Mouse (Mus musculus): ENCODE results near the gene Kcnma1. TPM values are rescaled to one million over a fixed set of nuclear protein-coding genes. Genes with fewer than 3 reads are reported as not detected.

The Kcnma1 gene
- polyA plus RNA-seq, 1 experiment from 2014 or later = 0.31 TPM

DNA sequence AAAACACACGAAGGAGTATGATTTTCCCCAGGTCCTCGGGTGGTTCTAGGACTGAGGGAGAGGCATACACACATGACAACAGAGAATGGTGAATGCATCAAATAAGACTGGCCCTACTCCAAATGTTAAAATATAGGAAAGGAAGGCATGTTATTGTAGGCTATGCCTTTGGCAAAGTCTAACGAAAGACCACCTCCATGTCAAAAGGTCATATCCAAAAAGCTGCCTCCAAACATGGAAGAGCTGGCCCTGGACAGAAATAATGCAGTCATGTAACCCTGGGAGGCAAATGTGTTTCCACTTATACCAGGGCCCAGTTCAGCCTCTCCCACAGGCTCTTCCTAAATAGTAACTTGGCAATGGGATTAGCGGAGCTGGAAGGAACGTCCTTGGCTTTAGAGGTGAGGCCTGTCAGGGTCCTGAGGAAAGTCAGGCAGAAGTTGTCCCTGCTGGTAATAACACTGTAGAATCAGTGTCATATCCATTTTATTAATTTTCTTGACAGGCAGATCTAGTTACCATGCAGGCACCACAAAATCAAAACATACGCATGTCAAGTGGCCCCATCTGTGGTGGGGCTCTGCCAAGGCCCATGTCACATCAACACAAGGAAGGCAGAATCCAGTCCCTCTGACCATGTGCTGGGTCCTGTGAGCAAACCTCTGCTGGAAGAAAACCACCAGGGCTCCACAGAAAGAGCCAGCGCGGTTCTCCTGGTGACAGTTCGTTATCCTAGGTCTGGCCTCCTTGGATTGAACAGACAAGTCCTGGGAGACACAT, 521.5 kb downstream of the Kcnma1 start:
- Histone ChIP-seq H3K9ac (ENCODE audit: low read length) (no peak overlapping the region), H3K4me2 (ENCODE audit: low read length) (no peak overlapping the region), H3K9me3 (ENCODE audit: control insufficient read depth, low read length) (no peaks in the 10 kb centered on the region), H3K27me3 (ENCODE audit: control insufficient read depth, insufficient read depth, low read length) (no peaks in the 10 kb centered on the region), H3K27ac (replicated peaks in 1 of 2; ENCODE audit: control insufficient read depth in 1 of 2, insufficient read depth in 1 of 2, low read depth in 2 of 2, low read length in 2 of 2) (no peak overlapping the region), H3K36me3 (ENCODE audit: control insufficient read depth, insufficient read depth, low read length) (no peaks in the 10 kb centered on the region), H3K4me1 (ENCODE audit: control insufficient read depth in 2 of 2, insufficient read depth in 2 of 2, low read length in 2 of 2) (no peaks in the 10 kb centered on the region; a peak in 1 of 4 replicates), H3K4me3 (ENCODE audit: control insufficient read depth in 1 of 2, insufficient read depth in 1 of 2, low read depth in 1 of 2, low read length in 2 of 2) (no peak overlapping the region)
- ATAC-seq (ENCODE audit: insufficient number of reproducible peaks, insufficient read depth, low FRiP score, low read depth) = no peak
- 77% methylated on average over 9 of the region's 9 CpGs for whole genome bisulfite sequencing

DNA sequence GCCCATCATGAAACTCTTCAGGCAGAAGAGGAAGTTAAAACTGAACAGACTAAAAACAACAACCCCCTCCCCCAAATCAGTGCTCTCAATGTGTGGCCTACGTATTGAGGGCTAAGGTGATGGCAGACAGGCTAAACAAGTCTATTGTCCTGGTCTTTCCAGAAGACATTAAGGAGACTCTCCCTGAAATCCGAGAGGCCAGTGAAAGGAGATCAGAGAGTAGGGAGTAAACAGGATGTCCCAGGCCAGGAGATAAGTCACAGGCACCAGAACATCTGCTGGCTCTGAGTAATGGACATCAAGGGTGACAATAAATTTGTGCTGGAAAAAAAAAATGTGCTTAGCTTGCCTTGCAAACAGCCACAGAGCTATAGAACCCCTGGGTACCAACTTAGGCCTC, 522.9 kb downstream of the Kcnma1 start:
- H3K4me3 ChIP-seq (ENCODE audit: control insufficient read depth in 1 of 2, insufficient read depth in 1 of 2, low read depth in 1 of 2, low read length in 2 of 2) = no peak overlapping the region
- WGBS = 38% methylated on average over 2 of the region's 2 CpGs

DNA sequence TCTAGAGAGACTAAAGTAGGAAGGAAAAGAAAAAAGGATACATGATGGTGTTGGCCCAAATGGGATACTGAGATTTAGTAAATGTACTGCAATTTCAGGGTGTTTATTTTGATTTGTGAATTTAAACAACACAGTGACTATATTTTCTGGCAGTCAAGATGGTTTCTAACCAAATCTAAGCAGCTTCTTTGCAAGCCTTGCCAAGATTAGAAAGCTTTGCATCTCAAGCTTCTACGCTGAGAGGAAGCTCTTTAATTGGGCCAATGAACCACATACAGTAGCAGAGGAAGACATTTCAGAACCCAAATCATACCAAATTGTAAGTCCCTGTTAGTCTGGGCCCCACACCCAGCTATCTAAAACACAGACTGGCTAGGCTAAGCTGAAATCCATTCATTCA, 527.6 kb downstream of the Kcnma1 start:
- ATAC-seq (ENCODE audit: insufficient number of reproducible peaks, insufficient read depth, low FRiP score, low read depth) = no peak
- H3K27ac ChIP-seq (replicated peaks in 1 of 2; ENCODE audit: control insufficient read depth in 1 of 2, insufficient read depth in 1 of 2, low read depth in 2 of 2, low read length in 2 of 2) = no peak overlapping the region
- no peak overlapping the region for H3K4me3 ChIP-seq (ENCODE audit: control insufficient read depth in 1 of 2, insufficient read depth in 1 of 2, low read depth in 1 of 2, low read length in 2 of 2)
- no peaks in the 10 kb centered on the region for H3K9me3 ChIP-seq (ENCODE audit: control insufficient read depth, low read length)
- H3K27me3 ChIP-seq (ENCODE audit: control insufficient read depth, insufficient read depth, low read length) = no peaks in the 10 kb centered on the region
- H3K4me1 ChIP-seq (ENCODE audit: control insufficient read depth in 2 of 2, insufficient read depth in 2 of 2, low read length in 2 of 2) = no peaks in the 10 kb centered on the region
- H3K9ac ChIP-seq (ENCODE audit: low read length) = no peak overlapping the region
- WGBS = 93% methylated on average over 1 of the region's 1 CpGs
- no peaks in the 10 kb centered on the region for H3K36me3 ChIP-seq (ENCODE audit: control insufficient read depth, insufficient read depth, low read length)
- H3K4me2 ChIP-seq (ENCODE audit: low read length) = no peak overlapping the region

More for the DNA sequence above, 522.9 kb downstream of the Kcnma1 start:
- H3K4me1 ChIP-seq (ENCODE audit: control insufficient read depth in 2 of 2, insufficient read depth in 2 of 2, low read length in 2 of 2) = no peaks in the 10 kb centered on the region; a peak in 1 of 4 replicates
- no peak for ATAC-seq (ENCODE audit: insufficient number of reproducible peaks, insufficient read depth, low FRiP score, low read depth)
- H3K9ac ChIP-seq (ENCODE audit: low read length) = no peak overlapping the region
- no peaks in the 10 kb centered on the region for H3K9me3 ChIP-seq (ENCODE audit: control insufficient read depth, low read length)
- H3K36me3 ChIP-seq (ENCODE audit: control insufficient read depth, insufficient read depth, low read length) = no peaks in the 10 kb centered on the region
- no peak overlapping the region for H3K27ac ChIP-seq (replicated peaks in 1 of 2; ENCODE audit: control insufficient read depth in 1 of 2, insufficient read depth in 1 of 2, low read depth in 2 of 2, low read length in 2 of 2)
- H3K27me3 ChIP-seq (ENCODE audit: control insufficient read depth, insufficient read depth, low read length) = no peaks in the 10 kb centered on the region
- H3K4me2 ChIP-seq (ENCODE audit: low read length) = no peak overlapping the region

DNA sequence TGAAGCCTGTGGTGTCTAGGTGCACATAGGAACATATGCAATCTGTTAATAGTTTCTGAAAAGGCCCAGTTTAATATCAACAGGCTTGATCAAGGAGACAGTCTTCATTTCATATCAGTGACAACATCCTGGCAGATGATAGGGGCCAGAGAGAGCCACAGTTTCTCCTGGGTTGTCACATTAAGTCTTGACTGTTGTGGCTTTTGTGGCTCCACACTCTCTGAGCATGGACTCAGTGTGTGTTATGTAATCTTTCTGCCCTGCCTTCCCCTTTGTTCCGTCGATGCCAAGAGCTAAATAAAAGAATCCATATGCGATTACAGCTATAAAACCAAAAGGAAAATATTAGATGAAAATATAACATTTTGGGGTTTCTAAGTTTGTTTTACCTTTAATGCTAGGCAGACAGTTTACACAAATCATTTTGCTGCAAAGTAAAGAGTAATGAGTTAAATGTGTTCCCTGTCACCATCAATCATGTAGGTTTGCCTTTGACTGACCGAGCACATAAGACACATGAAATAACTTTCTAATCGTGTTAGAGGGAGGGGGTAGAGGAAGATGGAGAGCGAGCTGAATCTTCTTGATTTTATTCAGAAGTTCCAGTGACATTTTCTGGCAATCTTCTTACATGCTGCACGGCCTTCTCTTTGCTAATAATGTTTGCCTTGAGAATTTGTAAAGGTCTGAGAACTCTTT, 528.3 kb downstream of the Kcnma1 start:
- H3K27ac ChIP-seq (replicated peaks in 1 of 2; ENCODE audit: control insufficient read depth in 1 of 2, insufficient read depth in 1 of 2, low read depth in 2 of 2, low read length in 2 of 2) = no peak overlapping the region
- 77% methylated on average over 7 of the region's 7 CpGs for WGBS
- H3K4me3 ChIP-seq (ENCODE audit: control insufficient read depth in 1 of 2, insufficient read depth in 1 of 2, low read depth in 1 of 2, low read length in 2 of 2) = no peak overlapping the region
- H3K27me3 ChIP-seq (ENCODE audit: control insufficient read depth, insufficient read depth, low read length) = no peaks in the 10 kb centered on the region
- no peaks in the 10 kb centered on the region for H3K4me1 ChIP-seq (ENCODE audit: control insufficient read depth in 2 of 2, insufficient read depth in 2 of 2, low read length in 2 of 2)
- H3K4me2 ChIP-seq (ENCODE audit: low read length) = no peak overlapping the region
- no peaks in the 10 kb centered on the region for H3K9me3 ChIP-seq (ENCODE audit: control insufficient read depth, low read length)
- no peaks in the 10 kb centered on the region for H3K36me3 ChIP-seq (ENCODE audit: control insufficient read depth, insufficient read depth, low read length)
- no peak for ATAC-seq (ENCODE audit: insufficient number of reproducible peaks, insufficient read depth, low FRiP score, low read depth)
- no peak overlapping the region for H3K9ac ChIP-seq (ENCODE audit: low read length)

DNA sequence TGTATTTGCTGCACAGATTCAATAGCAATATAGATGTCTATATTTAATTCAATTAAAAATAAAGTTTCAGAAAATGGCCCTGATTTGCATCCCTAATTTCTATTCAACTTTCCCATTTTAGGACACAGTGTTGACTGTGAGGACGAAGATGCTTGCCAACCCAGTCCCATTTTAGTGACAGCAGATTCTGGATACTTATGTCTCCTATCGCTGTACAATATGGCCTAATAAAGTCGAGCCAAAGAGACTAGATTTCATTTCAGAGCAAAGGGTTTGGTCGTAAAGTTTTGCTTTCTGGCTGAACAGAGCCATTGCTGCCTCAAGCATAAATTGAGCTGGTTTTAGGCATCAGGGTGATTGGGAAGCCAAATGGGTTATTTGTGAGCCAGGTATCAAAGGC, 539.2 kb downstream of the Kcnma1 start:
- no peaks in the 10 kb centered on the region for H3K9me3 ChIP-seq (ENCODE audit: control insufficient read depth, low read length)
- H3K4me2 ChIP-seq (ENCODE audit: low read length) = no peak overlapping the region
- 79% methylated on average over 4 of the region's 4 CpGs for WGBS
- no peaks in the 10 kb centered on the region for H3K27me3 ChIP-seq (ENCODE audit: control insufficient read depth, insufficient read depth, low read length)
- no peak overlapping the region for H3K9ac ChIP-seq (ENCODE audit: low read length)
- ATAC-seq (ENCODE audit: insufficient number of reproducible peaks, insufficient read depth, low FRiP score, low read depth) = no peak
- no peaks in the 10 kb centered on the region for H3K4me1 ChIP-seq (ENCODE audit: control insufficient read depth in 2 of 2, insufficient read depth in 2 of 2, low read length in 2 of 2)
- no peak overlapping the region for H3K4me3 ChIP-seq (ENCODE audit: control insufficient read depth in 1 of 2, insufficient read depth in 1 of 2, low read depth in 1 of 2, low read length in 2 of 2)
- no peaks in the 10 kb centered on the region for H3K36me3 ChIP-seq (ENCODE audit: control insufficient read depth, insufficient read depth, low read length)
- H3K27ac ChIP-seq (replicated peaks in 1 of 2; ENCODE audit: control insufficient read depth in 1 of 2, insufficient read depth in 1 of 2, low read depth in 2 of 2, low read length in 2 of 2) = no peak overlapping the region

DNA sequence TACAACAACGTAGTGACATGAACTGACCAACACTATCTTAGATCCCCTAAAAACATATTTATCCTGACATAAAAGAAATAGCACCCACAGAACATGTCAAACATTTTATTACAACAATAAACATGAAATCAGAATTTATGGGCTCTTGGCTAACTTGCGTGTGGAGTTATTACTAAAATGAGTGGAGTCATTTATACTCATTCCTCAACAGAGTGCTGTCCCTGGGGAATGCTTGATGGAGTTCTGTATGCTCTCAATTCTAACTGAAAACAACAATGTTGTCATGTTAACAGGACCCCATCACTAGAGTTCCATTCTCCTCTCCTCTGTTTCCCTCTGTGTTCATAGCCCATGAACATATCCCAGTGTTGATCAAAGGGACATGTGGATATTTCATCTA, 544.2 kb downstream of the Kcnma1 start:
- Histone ChIP-seq H3K9me3 (ENCODE audit: control insufficient read depth, low read length) (no peaks in the 10 kb centered on the region), H3K9ac (ENCODE audit: low read length) (no peak overlapping the region), H3K4me1 (ENCODE audit: control insufficient read depth in 2 of 2, insufficient read depth in 2 of 2, low read length in 2 of 2) (no peaks in the 10 kb centered on the region), H3K27me3 (ENCODE audit: control insufficient read depth, insufficient read depth, low read length) (no peaks in the 10 kb centered on the region), H3K4me2 (ENCODE audit: low read length) (no peak overlapping the region), H3K36me3 (ENCODE audit: control insufficient read depth, insufficient read depth, low read length) (no peaks in the 10 kb centered on the region), H3K27ac (replicated peaks in 1 of 2; ENCODE audit: control insufficient read depth in 1 of 2, insufficient read depth in 1 of 2, low read depth in 2 of 2, low read length in 2 of 2) (no peak overlapping the region), H3K4me3 (ENCODE audit: control insufficient read depth in 1 of 2, insufficient read depth in 1 of 2, low read depth in 1 of 2, low read length in 2 of 2) (no peak overlapping the region)
- no peak for ATAC-seq (ENCODE audit: insufficient number of reproducible peaks, insufficient read depth, low FRiP score, low read depth)
- 88% methylated on average over 2 of the region's 2 CpGs for WGBS

DNA sequence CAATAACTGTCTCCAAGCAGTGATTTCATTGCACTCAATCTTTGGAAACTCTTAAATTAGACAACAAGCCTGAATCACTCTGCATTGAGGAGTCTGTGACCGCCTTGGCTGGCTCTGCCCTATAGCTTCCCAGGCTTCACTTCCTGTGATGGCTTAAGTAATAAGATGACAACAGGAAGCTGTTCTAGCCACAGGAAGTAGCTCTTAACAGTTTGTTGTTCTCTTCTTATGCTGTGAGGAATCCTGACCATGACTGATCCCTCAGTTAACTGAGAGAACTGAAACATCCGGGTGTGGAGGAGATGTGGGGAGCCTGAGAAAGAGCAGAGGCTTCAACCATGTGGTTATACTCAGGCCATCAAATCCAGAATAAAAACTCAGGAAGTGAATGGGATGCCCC, 549.2 kb downstream of the Kcnma1 start:
- H3K4me1 ChIP-seq (ENCODE audit: control insufficient read depth in 2 of 2, insufficient read depth in 2 of 2, low read length in 2 of 2) = no peaks in the 10 kb centered on the region
- no peak overlapping the region for H3K27ac ChIP-seq (replicated peaks in 1 of 2; ENCODE audit: control insufficient read depth in 1 of 2, insufficient read depth in 1 of 2, low read depth in 2 of 2, low read length in 2 of 2)
- no peaks in the 10 kb centered on the region for H3K27me3 ChIP-seq (ENCODE audit: control insufficient read depth, insufficient read depth, low read length)
- WGBS = 45% methylated on average over 2 of the region's 2 CpGs
- H3K36me3 ChIP-seq (ENCODE audit: control insufficient read depth, insufficient read depth, low read length) = no peaks in the 10 kb centered on the region
- ATAC-seq (ENCODE audit: insufficient number of reproducible peaks, insufficient read depth, low FRiP score, low read depth) = no peak
- no peak overlapping the region for H3K9ac ChIP-seq (ENCODE audit: low read length)
- no peaks in the 10 kb centered on the region for H3K9me3 ChIP-seq (ENCODE audit: control insufficient read depth, low read length)
- H3K4me2 ChIP-seq (ENCODE audit: low read length) = no peak overlapping the region
- H3K4me3 ChIP-seq (ENCODE audit: control insufficient read depth in 1 of 2, insufficient read depth in 1 of 2, low read depth in 1 of 2, low read length in 2 of 2) = no peak overlapping the region
